Mouse (Mus musculus) liver, embryonic 16.5 days (tissue): Measurements from ENCODE around the gene Gsg1l. TPM values are rescaled to one million over a fixed set of nuclear protein-coding genes. Genes with fewer than 3 reads are reported as not detected.

Source experiments
- ATAC-seq: fragments of 200-750 bp; cut with Nextera tagmentation; 2 replicates; pipeline ENCODE4 v1.8.0; 2017; ENCODE audit warnings: low read depth, mild to moderate bottlenecking, moderate number of reproducible peaks, moderate library complexity
- H3K27ac ChIP-seq: fragments of 300-500 bp; sonication (generic); 2 replicates; pipeline ENCODE4 v1.5.1; 2014; ENCODE audit warnings: mild to moderate bottlenecking, low read length
- H3K27me3 ChIP-seq: fragments of 300-500 bp; sonication (generic); 2 replicates; pipeline ENCODE4 v1.6.1; 2014; ENCODE audit warnings: low read depth, low read length, mixed read lengths; ENCODE audit not compliant: control insufficient read depth, insufficient read depth
- H3K36me3 ChIP-seq: fragments of 300-500 bp; sonication (generic); 2 replicates; pipeline ENCODE4 v1.6.1; 2014; ENCODE audit warnings: mild to moderate bottlenecking; ENCODE audit not compliant: control insufficient read depth, insufficient read depth
- H3K4me1 ChIP-seq: fragments of 300-500 bp; sonication (generic); 2 replicates; pipeline ENCODE4 v1.6.1; 2014; ENCODE audit warnings: low read depth, low read length, mixed read lengths; ENCODE audit not compliant: control insufficient read depth
- H3K4me2 ChIP-seq: fragments of 300-500 bp; sonication (generic); 2 replicates; pipeline ENCODE4 v1.6.1; 2014; ENCODE audit warnings: low read depth, low read length, mixed read lengths
- H3K4me3 ChIP-seq: fragments of 300-500 bp; sonication (generic); 2 replicates; pipeline ENCODE4 v1.5.1; 2014; ENCODE audit warnings: low read depth, mild to moderate bottlenecking, low read length
- H3K9ac ChIP-seq: fragments of 300-500 bp; sonication (generic); 2 replicates; pipeline ENCODE4 v1.6.1; 2014; ENCODE audit warnings: low read depth, low read length
- H3K9me3 ChIP-seq: fragments of 300-500 bp; sonication (generic); replicated peaks from 2 replicates; pipeline ENCODE4 v1.6.1; 2016; ENCODE audit warnings: low read length; ENCODE audit not compliant: control insufficient read depth
- WGBS: fragments of 180-500 bp; shearing (Covaris S2); extraction: QIAGEN DNeasy Blood & Tissue Kit; methylation state at CpG from one replicate; pipeline ENCODE4 v1.1.7; 2014; ENCODE audit not compliant: insufficient replicate concordance; 5-methylcytosine and 5-hydroxymethylcytosine counted together
- polyA plus RNA-seq: library from polyadenylated mRNA; unstranded; fragments of >200 nt; fragmentation: Nextera tagmentation; extraction: Ambion mirVana; gene quantifications from 2 replicates; pipeline ENCODE4 v1.2.1, GENCODE M21; 2015

Gene Gsg1l
- polyA plus RNA-seq, 1 experiment from 2014 or later: 0.02 TPM

DNA sequence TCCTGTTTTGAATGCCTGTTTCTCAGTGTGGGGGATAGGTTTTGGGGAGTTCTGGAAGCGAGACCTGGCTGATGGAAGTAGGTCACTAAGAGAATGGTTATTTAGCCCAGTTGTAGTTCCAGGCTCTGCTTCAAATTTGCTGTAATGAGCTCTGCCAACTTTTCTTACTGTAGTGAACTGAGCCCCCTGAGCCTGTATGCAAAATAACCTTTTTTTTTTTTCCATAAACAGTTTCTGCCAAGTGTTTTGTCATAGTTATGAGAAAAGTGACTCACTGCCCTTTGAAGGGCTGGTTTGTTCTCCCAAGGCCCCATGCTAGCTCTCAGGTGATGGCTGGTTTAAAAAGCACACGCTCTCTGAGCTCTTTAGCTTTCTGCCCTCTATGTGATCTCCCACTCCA, 248.7 kb downstream of the Gsg1l start:
- Histone ChIP-seq H3K27ac (no peak overlapping the region), H3K4me3 (no peak overlapping the region), H3K27me3 (no peaks in the 10 kb centered on the region), H3K9ac (no peak overlapping the region), H3K36me3 (no peaks in the 10 kb centered on the region), H3K4me2 (no peak overlapping the region), H3K4me1 (no peaks in the 10 kb centered on the region; the same call in 1 of the 2 replicates), H3K9me3 (no peaks in the 10 kb centered on the region)
- ATAC-seq: no peak
- 67% methylated on average over 2 of the region's 2 CpGs for WGBS

DNA sequence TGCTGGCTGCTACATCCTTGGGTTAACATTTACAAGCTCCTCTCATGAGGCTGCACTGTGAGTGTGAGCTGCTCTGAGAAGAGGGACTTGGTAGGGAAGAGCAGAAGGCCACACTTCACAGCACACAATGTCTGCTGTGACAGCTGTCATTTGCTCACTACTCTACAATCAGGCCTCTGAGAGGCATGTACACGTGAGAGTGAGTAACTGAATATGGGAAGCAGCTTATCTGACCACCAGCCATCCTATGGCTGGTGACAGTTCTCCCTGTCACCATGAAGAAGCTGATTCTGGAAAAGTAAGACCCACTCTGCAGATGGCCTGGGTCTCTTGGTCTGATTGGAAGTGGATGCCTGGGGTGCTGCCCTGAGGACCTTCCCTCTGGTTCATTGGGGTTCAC, 249.4 kb downstream of the Gsg1l start:
- WGBS: 24% methylated on average over 1 of the region's 1 CpGs
- H3K9ac ChIP-seq: no peak overlapping the region
- ATAC-seq: no peak
- H3K9me3 ChIP-seq: no peaks in the 10 kb centered on the region
- H3K4me3 ChIP-seq: no peak overlapping the region
- no peak overlapping the region for H3K27ac ChIP-seq
- no peaks in the 10 kb centered on the region for H3K36me3 ChIP-seq
- H3K27me3 ChIP-seq: no peaks in the 10 kb centered on the region
- H3K4me1 ChIP-seq: no peaks in the 10 kb centered on the region; the same call in 1 of the 2 replicates
- H3K4me2 ChIP-seq: no peak overlapping the region

DNA sequence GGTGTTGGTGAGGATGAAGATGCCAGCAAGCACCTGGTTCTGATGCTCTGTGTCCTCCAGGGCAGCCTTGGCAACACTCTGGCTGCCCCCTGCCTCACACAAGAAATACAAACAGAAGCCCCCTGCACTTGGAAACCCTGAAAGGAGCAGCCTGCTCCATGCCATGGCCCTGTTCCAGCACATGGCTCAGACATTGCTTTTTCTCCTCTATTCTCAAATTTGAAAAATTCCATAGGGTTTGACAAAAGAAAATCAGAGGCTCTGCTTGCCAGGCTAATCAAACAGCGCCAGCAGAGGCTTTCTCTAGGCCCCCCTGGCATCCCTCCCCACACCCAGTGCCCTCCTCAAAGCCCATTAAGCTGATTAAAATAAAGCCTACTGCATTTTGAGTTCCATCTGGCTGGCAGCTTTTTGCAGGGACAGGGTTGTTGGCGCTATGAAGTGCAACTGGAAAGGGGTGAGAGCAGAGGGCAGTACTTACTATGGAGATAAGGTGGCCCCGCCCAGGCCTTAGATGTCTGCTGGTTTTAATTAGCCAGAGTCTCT, 253.0 kb downstream of the Gsg1l start:
- H3K27me3 ChIP-seq: no peaks in the 10 kb centered on the region
- H3K4me2 ChIP-seq: no peak overlapping the region
- no peak for ATAC-seq
- H3K27ac ChIP-seq: no peak overlapping the region
- WGBS: 49% methylated on average over 3 of the region's 3 CpGs
- no peaks in the 10 kb centered on the region; the same call in 1 of the 2 replicates for H3K4me1 ChIP-seq
- H3K9ac ChIP-seq: no peak overlapping the region
- H3K9me3 ChIP-seq: no peaks in the 10 kb centered on the region
- no peaks in the 10 kb centered on the region for H3K36me3 ChIP-seq
- no peak overlapping the region for H3K4me3 ChIP-seq

DNA sequence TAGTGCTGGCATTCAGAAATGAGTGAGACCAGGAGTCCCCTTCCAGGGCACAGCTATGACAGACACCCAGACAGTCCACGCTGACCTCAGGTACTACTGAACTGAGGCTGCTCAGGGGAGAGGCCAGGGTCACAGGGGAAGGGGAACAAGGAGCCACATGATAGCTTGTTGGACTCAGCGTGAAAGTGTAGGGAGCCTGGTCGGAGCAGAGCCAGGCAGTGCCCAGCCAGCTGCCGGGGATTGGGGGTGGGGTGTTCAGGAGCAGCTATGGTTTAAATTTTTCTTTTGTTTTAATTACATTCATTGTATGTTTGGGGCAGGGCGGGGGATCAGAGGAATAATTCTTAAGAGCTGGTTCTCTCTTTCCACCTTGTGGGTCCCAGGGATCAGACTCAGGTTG, 253.7 kb downstream of the Gsg1l start:
- Histone ChIP-seq H3K27me3 (no peaks in the 10 kb centered on the region), H3K27ac (no peak overlapping the region), H3K4me3 (no peak overlapping the region), H3K36me3 (no peaks in the 10 kb centered on the region), H3K9me3 (no peaks in the 10 kb centered on the region), H3K9ac (no peak overlapping the region), H3K4me2 (no peak overlapping the region), H3K4me1 (no peaks in the 10 kb centered on the region; the same call in 1 of the 2 replicates)
- no peak for ATAC-seq
- 67% methylated on average over 5 of the region's 5 CpGs for WGBS

Other genes starting within 250 kb of the Gsg1l start
- gene Xpo6, start 118.1 kb upstream of the Gsg1l start, polyA plus RNA-seq: 12.2 and 17.7 TPM in 2 replicates
- 1.1 and 1.5 TPM in 2 replicates for gene Sbk1, start 190.2 kb upstream of the Gsg1l start, polyA plus RNA-seq